ENCODE assay signal across 15 mouse cellular contexts in genomic region chr12:104822838-104823599, GRCm38 (mm10). TPM values are rescaled to one million over a fixed set of nuclear protein-coding genes. Genes with fewer than 3 reads are reported as not detected.
A peak's percentile ranks its signal among the peaks of the same experiment; 100 is the strongest.
DNase-seq lines count a peak whose midpoint lies in the region; ATAC-seq and TF ChIP-seq lines count a peak whose summit lies in the region.
"Had no signal": no experiment of that assay in that cellular context is flagged by ENCODE, and none has a peak within 500 bp of the region (broad histone marks: within the 10 kb centered on the region; RNA-seq: fewer than 3 reads in every experiment).

No protein-coding gene starts in this region.

- H3K4me3 ChIP-seq in intestine, postnatal 0 days (ENCODE audit: low read depth, low read length), result no peak overlapping the region
- no peak overlapping the region for H3K4me3 ChIP-seq in intestine, embryonic 15.5 days (replicated peaks)
- H3K4me3 ChIP-seq: embryonic facial prominence, embryonic 12.5 days; neural tube, embryonic 13.5 days; stomach, embryonic 15.5 days had no signal

- 90% methylated on average over 10 of the region's 10 CpGs for WGBS in intestine, postnatal 0 days
- 90% methylated on average over 10 of the region's 10 CpGs for WGBS in intestine, embryonic 15.5 days

- no peaks in the 10 kb centered on the region for H3K27me3 ChIP-seq in intestine, postnatal 0 days (replicated peaks; ENCODE audit: control insufficient read depth, insufficient read depth, low read length)
- no peaks in the 10 kb centered on the region for H3K27me3 ChIP-seq in intestine, embryonic 15.5 days (replicated peaks)
- H3K27me3 ChIP-seq: embryonic facial prominence, embryonic 12.5 days; stomach, embryonic 15.5 days had no signal

- peak; percentile 44 for TF ChIP-seq CTCF in intestine, postnatal 0 days (IDR thresholded peaks at IDR 0.05; ENCODE audit: low read depth)

- no peak overlapping the region for H3K4me2 ChIP-seq in intestine, postnatal 0 days (replicated peaks; ENCODE audit: low read depth)
- H3K4me2 ChIP-seq in intestine, embryonic 15.5 days (replicated peaks), result no peak overlapping the region
- H3K4me2 ChIP-seq: embryonic facial prominence, embryonic 12.5 days; neural tube, embryonic 13.5 days; stomach, embryonic 15.5 days had no signal

- H3K9ac ChIP-seq in intestine, postnatal 0 days (ENCODE audit: low read depth, low read length), result no peak overlapping the region
- H3K9ac ChIP-seq in intestine, embryonic 15.5 days, result no peak overlapping the region
- H3K9ac ChIP-seq: embryonic facial prominence, embryonic 12.5 days; neural tube, embryonic 13.5 days; stomach, embryonic 15.5 days had no signal

- no peaks in the 10 kb centered on the region for H3K9me3 ChIP-seq in intestine, postnatal 0 days (ENCODE audit: control insufficient read depth)
- no peaks in the 10 kb centered on the region for H3K9me3 ChIP-seq in intestine, embryonic 15.5 days
- H3K9me3 ChIP-seq: embryonic facial prominence, embryonic 12.5 days; neural tube, embryonic 13.5 days; stomach, embryonic 15.5 days had no signal

- DNase-seq in testis, postnatal 14 days (ENCODE audit: low spot score), result peak; percentile 48
- no peak for DNase-seq in testis, postnatal 10 days (ENCODE audit: low spot score)
- DNase-seq in kidney, postnatal 36 days, result peak; percentile 75 to 88
- DNase-seq in thymus, postnatal 14 days, result no peak
- DNase-seq in right cerebral cortex, postnatal 4 days, result no peak
- DNase-seq: adrenal gland, postnatal 14 days; cerebellum, postnatal 14 days; heart, adult 11 months had no signal

- ATAC-seq in intestine, postnatal 0 days, result no peak
- no peak for ATAC-seq in intestine, embryonic 15.5 days
- ATAC-seq: intestine, embryonic 16.5 days had no signal

- H3K27ac ChIP-seq in intestine, postnatal 0 days (ENCODE audit: low read depth, low read length), result no peak overlapping the region
- no peak overlapping the region for H3K27ac ChIP-seq in intestine, embryonic 15.5 days
- H3K27ac ChIP-seq: embryonic facial prominence, embryonic 12.5 days; neural tube, embryonic 13.5 days; stomach, embryonic 15.5 days had no signal

- 0 out of 2 replicates have a peak, but pooled peaks cover 8% of the 10 kb centered on the region for H3K4me1 ChIP-seq in intestine, postnatal 0 days (replicated peaks; ENCODE audit: control insufficient read depth, insufficient read depth, low read length)
- peaks cover 25% of the 10 kb centered on the region for H3K4me1 ChIP-seq in intestine, embryonic 15.5 days (replicated peaks)

- no peaks in the 10 kb centered on the region for H3K36me3 ChIP-seq in intestine, postnatal 0 days (ENCODE audit: control insufficient read depth, insufficient read depth)
- H3K36me3 ChIP-seq in intestine, embryonic 15.5 days, result no peaks in the 10 kb centered on the region
- H3K36me3 ChIP-seq: embryonic facial prominence, embryonic 12.5 days; G1E; neural tube, embryonic 13.5 days; stomach, embryonic 15.5 days had no signal

RNA-seq across cellular contexts. Expression of gene Clmn, which starts 41.9 kb away (rescaled TPM):
- 8.8 and 9.3 TPM in 2 replicates for polyA plus RNA-seq in intestine, postnatal 0 days (2015; fragmentation: Nextera tagmentation; extraction: Ambion mirVana)
- 4.1 and 4.3 TPM in 2 replicates for polyA plus RNA-seq in intestine, embryonic 15.5 days (2015; fragmentation: Nextera tagmentation; extraction: Ambion mirVana)
- polyA plus RNA-seq: G1E had no signal

Comparison
In these comparisons a context has a peak if more than half of its experiments do, and no peak if none do; other contexts are left out.
1. DNase-seq: peak in testis, postnatal 14 days (single experiment) and kidney, postnatal 36 days (2 of 2); none in testis, postnatal 10 days (single experiment), thymus, postnatal 14 days (single experiment) and right cerebral cortex, postnatal 4 days (single experiment).